Mouse (Mus musculus) c-Kit-negative CD71-positive TER-119-positive erythroid progenitor cells, embryonic 14.5 days (primary cell): Measurements from ENCODE around the gene Pabpn1l.
"Not testable (repeated sequence)": the region's sequence is repeated elsewhere in the genome, so short reads cannot be mapped to it uniquely, and the experiment has no call there.

Source experiments
- DNase-seq: peaks from one replicate; pipeline ENCODE4 v3.0.0-alpha.2; 2013; ENCODE audit warnings: low read depth, low spot score

Gene Pabpn1l

DNA sequence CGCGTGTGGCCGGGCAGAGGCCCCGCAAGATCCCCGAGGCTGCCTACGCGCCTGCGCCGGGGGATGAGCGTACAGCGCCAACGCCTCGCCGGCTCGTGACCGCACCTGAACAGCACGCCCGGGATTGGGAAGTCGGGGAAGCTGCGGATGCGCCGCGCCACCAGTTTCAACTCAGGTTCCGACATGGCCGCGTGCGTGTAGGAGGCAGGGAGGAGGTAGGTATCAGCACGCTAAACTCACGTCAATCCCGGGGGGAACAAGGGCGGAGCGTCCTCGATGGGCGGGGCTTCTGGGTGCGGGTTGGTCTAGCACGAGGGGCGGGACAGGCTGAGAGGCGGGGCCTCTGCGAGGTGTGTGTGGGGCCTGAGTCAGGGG, 45.9 kb downstream of the Pabpn1l start, which contains the start of gene Aprt:
Gene Aprt, minus strand, starts transcription at position 262 of the 375 bp plus-strand sequence.
- DNase-seq = peak; percentile 84

DNA sequence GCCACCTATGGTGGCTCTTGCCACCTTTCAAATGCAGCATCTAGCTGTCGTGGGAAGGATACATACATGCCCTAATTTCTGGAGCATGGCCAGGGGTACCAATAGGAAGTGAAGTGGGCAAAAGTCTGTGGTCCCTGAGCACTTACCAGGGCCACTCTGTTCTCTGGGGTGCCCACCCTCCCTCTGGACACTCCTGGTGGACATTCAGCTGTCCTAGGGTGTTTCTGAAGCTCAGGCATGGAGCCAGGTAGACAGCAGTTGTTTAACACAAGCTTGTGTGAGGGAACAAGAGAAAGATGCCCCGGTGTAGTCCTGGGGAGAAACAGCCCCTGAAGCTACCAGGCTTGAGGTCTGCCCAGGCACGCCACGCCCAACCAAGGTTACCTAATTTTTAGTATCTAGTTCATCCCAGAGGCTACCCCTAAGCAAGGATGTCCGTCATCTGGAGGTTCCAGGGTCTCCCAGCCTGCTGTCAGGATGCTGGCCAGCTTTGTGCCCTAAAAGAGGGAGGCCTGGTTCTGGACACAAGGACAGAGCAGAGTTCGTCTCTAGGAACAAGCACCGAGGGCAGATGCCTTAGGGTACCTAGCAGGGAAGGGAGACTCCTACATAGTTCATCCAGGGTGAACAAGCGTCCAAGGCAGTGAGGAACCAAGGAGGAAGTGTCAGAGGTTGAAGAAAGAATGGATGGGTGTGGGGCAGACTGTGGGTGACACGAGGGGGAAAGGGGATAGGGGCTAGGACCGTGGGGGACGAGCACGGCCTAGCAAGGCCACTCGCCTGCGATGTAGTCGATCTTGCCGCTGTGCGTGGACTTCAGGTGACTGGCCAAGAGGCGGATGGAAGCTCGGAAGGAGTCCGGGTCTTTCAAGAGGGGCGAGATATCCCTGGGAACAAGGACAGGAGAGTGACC, 46.5 kb downstream of the Pabpn1l start:
- DNase-seq = no peak

DNA sequence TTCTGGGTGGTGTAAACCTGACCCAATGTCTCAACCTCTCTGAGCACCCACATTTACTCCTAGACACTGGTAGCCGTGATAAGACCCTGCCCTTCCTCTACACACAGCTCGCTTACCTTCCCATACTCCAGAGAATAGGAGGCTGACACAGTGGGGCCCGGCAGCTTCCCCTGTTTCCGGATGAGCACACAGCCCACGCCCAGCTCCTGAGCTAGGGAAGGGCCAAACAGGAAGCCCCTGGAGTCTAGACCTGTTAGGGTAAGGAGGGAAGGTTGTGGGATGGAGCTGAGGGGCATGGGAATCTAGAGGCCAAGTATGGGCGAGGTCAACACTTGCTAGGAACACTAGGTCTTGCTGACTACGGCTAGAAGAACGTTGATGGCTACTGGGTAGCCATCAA, 47.3 kb downstream of the Pabpn1l start:
- no peak for DNase-seq

DNA sequence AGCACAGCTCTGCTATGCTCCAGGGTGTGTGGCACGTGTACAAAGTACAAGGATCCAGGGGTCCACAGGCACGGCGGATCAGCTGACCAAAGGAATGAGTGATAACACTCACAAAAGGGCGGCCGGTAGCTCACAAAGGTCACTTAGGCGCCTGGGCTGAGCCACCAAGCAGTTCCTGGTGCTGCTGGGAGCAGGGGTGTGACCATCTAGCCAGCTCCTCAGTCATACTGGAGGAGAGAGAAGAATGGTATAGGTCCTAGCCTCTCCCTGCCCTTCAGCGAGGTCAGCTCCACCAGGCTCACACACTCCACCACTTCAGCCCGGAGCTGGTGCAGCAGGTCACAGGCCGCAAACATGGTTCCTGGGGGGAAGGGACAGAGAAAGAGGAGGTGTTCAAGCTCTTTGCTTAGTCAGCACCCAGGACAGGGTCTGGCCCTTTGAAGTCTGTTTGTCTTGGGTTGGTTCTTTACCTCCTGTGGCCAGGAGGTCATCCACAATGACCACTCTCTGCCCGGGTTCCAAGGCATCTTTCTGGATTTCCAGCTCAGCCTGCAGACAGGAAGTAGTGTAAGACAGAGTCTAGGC, 47.8 kb downstream of the Pabpn1l start:
- no peak for DNase-seq

DNA sequence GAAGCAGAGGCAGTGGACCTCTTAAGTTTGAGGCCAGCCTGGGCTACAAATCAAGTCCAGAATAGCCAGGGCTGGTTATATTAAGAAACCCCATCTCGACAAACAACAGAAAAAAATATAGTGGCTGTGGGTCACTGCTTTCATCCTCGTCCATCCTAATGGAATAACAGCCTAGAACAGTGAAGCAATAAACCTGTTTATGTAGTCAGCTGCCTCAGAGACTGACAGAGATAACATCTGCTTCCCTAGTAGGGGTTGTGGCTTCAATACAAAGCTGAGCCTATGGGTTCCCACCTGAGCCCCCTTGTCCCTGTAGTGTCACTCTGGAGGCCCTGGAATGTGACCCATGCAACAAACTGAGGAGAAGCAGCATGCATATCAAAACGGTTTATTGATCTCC, 48.3 kb downstream of the Pabpn1l start:
- DNase-seq = no peak

DNA sequence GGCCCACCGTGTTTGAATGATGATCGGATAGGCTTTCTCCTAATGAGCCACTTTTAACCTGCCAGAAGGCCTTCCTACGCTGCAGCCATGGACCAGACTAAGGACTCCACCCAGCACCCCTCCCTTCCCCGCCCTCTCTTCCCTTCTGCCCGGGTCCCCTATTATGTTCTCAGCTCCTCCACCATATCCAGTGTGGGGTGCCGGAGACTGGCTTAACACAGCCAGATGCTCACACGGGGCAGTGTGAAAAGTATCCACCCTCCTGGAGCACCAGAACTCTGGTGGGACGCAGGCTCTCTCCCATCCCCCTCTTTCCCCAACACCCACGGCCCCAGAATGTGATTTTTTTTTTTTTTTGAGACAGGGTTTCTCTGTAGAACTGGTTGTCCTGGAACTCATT, 49.0 kb downstream of the Pabpn1l start:
- DNase-seq = no peak

DNA sequence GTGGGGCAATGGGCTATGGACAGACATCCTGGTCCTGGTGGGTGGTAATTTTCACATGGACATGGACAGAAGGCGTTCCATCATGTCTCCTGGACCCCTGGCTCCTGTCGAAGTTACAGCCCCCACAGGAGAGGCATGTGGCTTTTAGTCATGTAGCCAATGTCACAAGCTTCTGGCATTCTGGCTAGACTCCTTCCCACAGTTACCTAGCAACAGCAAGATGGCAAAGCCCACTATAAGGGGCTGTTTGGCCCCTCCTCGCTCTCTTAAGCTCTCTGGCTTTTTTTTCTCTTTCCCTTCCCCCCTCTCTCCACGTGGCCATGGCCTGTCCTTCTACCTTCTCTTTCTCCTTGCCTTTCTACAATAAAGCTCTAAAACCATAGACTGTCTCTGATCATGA, 49.4 kb downstream of the Pabpn1l start:
- not testable (repeated sequence) for DNase-seq

DNA sequence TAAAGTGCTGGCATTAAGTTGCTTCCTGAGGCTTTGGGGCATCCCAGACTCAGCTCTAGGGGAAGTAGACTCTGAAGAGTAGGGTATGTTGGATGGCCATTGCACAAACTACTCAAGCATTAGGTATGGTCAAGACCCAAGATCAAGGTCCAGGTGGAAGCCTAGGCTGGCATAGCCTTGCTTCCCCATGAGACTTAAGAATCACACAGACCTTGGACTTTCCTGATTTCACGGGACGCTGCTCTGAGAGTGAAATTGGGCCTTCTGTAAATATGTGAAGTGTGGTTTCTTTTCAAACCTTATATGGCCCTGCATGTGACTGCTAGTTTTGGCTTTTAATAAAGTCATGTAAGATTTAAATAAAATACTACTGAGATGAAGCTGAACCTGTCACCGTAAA, 49.8 kb downstream of the Pabpn1l start:
- no peak for DNase-seq

DNA sequence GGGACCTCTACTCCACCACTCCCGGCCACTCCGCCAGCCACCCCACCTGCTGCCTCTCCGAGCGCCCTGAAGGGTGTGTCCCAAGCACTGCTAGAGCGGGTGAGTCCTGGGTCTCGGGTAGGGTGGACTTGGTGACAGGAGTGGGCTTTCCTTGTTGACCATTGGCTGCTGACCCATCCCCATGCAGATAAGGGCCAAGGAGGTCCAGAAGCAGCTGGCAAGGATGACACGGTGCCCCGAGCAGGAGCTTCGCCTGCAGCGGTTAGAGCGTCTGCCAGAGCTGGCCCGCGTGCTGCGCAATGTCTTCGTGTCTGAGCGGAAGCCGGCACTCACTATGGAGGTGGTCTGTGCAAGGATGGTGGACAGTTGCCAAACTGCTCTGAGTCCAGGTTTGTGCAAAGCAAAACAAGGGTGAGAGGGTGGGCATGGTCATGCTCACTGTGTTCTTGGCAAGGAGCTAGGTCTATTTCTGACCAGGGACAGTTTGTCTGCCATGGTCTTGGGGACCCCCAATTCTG, 50.7 kb downstream of the Pabpn1l start:
- DNase-seq = no peak

DNA sequence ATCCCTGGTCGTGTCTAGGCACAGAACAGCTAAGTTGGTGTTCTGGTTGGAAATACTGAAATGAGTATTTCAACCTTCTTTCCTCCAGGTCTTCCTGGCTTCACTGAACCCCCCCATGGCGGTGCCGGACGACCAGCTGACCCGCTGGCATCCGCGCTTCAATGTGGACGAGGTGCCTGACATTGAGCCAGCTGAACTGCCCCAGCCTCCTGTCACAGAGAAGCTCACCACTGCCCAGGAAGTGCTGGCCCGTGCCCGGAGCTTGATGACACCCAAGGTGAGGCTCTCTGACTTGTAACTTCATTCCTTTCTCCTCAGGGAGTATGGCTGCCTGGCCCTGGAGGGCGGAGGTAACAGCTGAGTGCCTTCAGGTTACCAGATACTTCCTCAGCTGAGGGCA, 51.4 kb downstream of the Pabpn1l start:
- DNase-seq = no peak

DNA sequence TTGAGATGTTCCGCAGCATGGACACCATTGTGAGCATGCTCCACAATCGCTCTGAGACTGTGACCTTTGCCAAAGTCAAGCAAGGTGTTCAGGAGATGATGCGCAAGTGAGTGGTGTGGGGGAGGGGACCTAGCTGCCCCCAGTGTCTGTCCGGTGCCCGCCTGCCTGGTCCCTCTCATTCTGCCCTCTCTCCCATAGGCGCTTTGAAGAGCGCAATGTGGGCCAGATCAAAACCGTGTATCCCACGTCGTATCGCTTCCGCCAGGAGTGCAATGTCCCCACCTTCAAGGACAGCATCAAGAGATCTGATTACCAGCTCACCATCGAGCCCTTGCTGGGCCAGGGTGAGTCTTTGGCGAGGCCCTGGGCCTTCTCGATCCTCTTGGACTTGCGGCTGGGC, 52.5 kb downstream of the Pabpn1l start:
- no peak for DNase-seq
